Mouse (Mus musculus) mammary gland, adult 2 months (tissue): ENCODE data around the gene Gm11060. TPM values are rescaled to one million over a fixed set of nuclear protein-coding genes. Genes with fewer than 3 reads are reported as not detected.

Experiments used
- polyA plus RNA-seq: library from polyadenylated mRNA; depleted of rRNA; stranded (reverse); fragments of >200 nt; gene quantifications from 2 replicates; pipeline ENCODE4 v1.2.3, GENCODE M21; 2012; ENCODE audit warnings: low replicate concordance; rRNA removed

Gm11060 gene
- polyA plus RNA-seq, result not detected in 2 replicates

DNA sequence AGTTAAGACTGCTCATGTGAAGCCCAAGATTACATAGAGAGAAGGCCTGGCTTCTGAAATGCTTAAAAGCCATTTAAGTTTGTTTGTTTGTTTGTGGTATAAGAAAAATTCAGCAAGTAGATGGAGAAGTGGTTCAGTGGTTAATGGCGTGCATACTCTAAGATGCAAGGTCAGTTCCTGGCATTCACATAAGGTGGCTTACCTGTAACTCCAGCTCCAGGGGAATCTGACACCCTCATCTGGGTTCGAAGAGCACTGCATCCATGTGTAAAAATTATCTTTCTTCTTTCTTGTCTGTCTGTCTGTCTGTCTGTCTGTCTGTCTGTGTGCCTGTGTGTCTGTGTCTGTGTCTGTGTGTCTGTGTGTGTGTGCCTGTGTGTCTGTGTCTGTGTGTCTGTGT lies at the start of gene Gm11060:
Gm11060 (plus strand) TSS at position 301 of the 400 bp plus-strand sequence.

GRCm38 (mm10) chr2:105126279-105126678 lies 34.5 kb downstream of the Gm11060 start, which contains the start of gene Wt1:
TSS of gene Wt1 (plus strand) at chr2:105126529.

Other genes with a start within 250 kb of the Gm11060 start
- gene Prrg4, start 242.1 kb upstream of the Gm11060 start, polyA plus RNA-seq, result 0.70 and 0.85 TPM in 2 replicates
- gene Ccdc73, start 224.2 kb upstream of the Gm11060 start, polyA plus RNA-seq, result 1.0 and 2.0 TPM in 2 replicates
- 15.2 and 35.2 TPM in 2 replicates for gene Eif3m, start 74.9 kb upstream of the Gm11060 start, polyA plus RNA-seq
- gene Wt1, start 34.5 kb downstream of the Gm11060 start, polyA plus RNA-seq, result not detected in 2 replicates
- 0.59 and 0.66 TPM in 2 replicates for gene Them7, start 132.3 kb downstream of the Gm11060 start, polyA plus RNA-seq